Mouse (Mus musculus) mature B cell (primary cell): ENCODE data around the gene Zfp280b.
"Not testable (repeated sequence)": the region's sequence is repeated elsewhere in the genome, so short reads cannot be mapped to it uniquely, and the experiment has no call there.

ENCODE experiments used
- in situ Hi-C: fragments of 300-500 bp; cut with MboI; formaldehyde crosslinking; loops from 2 replicates; pipeline ENCODE4 v1.14.3; 2019

Gene Zfp280b

GRCm38 (mm10) chr10:76032402-76033118 is at the start of gene Zfp280b:
Gene Zfp280b (plus strand): TSS chr10:76032650.
- in situ Hi-C loops: no loop called here

GRCm38 (mm10) chr10:75990430-75991042 is 41.9 kb upstream of the Zfp280b start:
- in situ Hi-C loops: no loop called here

DNA sequence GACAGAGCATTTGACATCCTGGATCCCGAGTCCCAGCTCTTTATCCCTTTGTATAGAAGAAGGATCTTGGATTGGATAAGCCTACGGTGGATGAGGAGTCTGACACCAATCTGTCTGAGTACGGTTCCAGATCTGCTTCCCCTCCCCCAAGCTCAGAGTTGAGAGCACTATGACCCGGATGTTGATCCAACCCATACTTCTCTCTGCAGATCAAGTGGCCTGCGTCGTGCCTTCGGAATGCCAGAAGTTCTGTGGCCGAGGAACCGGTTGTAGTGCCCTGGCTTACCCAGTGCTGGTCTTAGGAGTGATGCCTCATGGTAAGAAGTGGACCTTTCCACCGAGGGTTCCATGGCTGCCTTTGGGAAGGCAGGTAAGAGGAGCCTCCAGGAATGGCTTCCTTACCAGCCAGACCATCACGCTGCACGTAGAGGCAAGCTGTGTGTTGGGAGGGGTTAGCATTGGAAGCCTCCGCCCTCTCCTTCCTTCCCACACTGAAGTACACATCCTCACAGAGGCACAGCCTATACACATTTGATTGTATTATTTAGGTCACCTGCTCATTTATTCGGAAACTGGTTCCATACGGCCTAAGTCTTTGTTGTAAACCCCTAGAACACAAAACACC is 38.7 kb upstream of the Zfp280b start:
- in situ Hi-C loops: no loop called here

GRCm38 (mm10) chr10:75994531-75995210 is 37.8 kb upstream of the Zfp280b start:
- in situ Hi-C loops: not testable (repeated sequence)

- in situ Hi-C loops: no loop called here
Measured at GRCm38 (mm10) chr10:75995463-75995862, 37.0 kb upstream of the Zfp280b start.

GRCm38 (mm10) chr10:75996315-75996714 is 36.1 kb upstream of the Zfp280b start:
- in situ Hi-C loops: no loop called here

- in situ Hi-C loops: no loop called here
Measured at GRCm38 (mm10) chr10:76001160-76001559, 31.3 kb upstream of the Zfp280b start.

DNA sequence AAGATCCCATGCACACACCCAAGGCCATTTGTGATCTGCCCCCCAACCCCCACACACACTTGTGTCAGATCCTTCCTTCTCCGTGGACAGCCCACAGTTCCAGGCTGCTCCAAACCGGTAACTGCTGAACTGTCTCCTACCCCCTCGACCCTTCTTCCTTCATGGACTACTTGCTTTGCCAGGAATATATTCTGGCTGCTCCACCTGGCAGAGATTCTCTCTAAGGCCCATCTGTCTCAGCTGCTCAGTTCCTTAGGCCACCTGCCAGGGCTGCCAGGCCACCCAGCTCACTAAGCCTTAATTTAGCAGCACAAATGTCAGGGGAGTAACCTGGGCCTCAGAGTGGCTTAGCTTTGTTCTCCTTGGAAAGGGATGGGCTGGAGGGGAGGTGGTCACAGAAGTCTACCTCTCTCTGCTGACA is 30.3 kb upstream of the Zfp280b start:
- in situ Hi-C loops: no loop called here

DNA sequence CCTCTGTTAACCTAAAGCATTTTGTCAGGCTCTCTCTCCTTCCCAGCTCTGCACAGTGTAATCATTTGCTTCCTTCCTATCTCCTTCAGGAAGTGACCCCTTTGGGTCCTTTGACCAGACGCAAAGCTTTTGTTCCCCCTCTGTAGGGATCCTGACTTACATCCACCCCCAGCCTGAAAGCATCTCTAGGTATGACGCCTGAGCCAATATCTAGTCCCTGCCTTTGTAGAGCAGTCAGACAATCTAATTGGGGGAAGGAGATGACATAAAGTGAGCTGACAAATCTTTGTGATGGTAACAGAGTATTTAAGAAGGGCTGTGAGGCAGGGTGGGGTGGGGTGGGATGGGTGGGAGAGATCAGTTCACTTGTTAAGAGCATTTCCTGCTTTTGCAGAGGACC is 29.8 kb upstream of the Zfp280b start:
- in situ Hi-C loops: no loop called here

- in situ Hi-C loops: no loop called here
Measured at GRCm38 (mm10) chr10:76003221-76003620, 29.2 kb upstream of the Zfp280b start.

DNA sequence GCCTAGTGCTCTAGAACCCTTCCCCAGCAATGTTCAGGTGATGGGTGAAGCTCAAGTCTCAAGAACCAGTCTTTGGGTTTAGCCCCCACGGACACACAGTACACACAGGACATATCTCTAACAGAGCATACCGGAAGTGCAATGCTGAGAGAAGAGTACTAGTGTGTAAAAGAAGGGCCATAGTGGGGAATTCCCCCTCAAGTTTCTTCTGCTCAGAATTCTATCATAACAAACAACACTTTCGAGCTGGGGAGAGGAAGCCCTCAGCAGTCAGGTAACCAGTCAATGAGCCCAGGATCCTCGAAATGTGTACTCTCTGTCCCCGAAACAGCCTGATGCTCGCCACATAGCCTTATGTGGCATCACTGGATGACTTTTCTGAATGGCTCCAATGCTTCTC is 26.1 kb upstream of the Zfp280b start:
- in situ Hi-C loops: no loop called here

GRCm38 (mm10) chr10:76009812-76010211 is 22.6 kb upstream of the Zfp280b start:
- in situ Hi-C loops: no loop called here

GRCm38 (mm10) chr10:76012922-76013321 is 19.5 kb upstream of the Zfp280b start:
- in situ Hi-C loops: no loop called here

GRCm38 (mm10) chr10:76016886-76017285 is 15.6 kb upstream of the Zfp280b start:
- in situ Hi-C loops: no loop called here

- in situ Hi-C loops: no loop called here
Measured at GRCm38 (mm10) chr10:76021728-76022127, 10.7 kb upstream of the Zfp280b start.

DNA sequence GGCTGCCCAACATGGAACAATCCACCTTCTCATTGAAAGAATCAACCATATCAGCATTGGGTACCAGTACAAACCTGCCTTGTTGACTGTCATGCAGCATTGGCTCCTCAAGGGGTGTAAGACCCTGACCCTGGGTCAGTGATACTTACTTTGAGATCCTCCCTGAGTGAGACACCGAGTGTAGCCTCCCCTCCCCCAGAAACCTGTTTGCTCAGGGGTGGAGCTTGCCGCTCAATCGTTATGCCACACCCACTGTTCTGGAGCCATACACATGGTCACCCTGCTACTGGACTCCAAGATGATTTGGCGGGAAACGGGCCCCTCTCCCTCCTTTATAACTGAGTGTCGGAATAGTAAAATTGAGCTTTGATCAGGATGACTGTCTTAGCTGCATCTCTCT is 8.5 kb upstream of the Zfp280b start:
- in situ Hi-C loops: no loop called here

- in situ Hi-C loops: no loop called here
Measured at GRCm38 (mm10) chr10:76025470-76026190, 6.8 kb upstream of the Zfp280b start.

GRCm38 (mm10) chr10:76027127-76028015 is 5.1 kb upstream of the Zfp280b start:
- in situ Hi-C loops: no loop called here

DNA sequence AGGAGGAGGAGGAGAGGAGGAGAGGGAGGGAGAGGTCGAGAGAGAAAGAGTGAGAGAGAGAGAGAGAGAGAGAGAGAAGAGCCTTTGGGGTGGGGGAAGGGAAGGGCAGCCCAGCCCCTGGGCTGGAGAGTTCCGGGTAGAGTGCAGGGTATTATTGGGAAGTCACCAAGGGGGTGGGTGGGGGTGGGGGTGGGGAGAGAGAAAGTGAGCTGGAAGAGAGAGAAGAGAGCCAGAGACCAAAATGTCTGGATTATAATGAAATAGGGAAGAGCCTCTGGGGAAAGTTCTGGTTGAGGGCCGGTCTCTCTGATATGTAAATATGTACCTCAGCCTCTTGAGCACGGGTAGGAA is 4.5 kb upstream of the Zfp280b start:
- in situ Hi-C loops: no loop called here

GRCm38 (mm10) chr10:76028396-76028795 is 4.1 kb upstream of the Zfp280b start:
- in situ Hi-C loops: no loop called here

GRCm38 (mm10) chr10:76029276-76029675 is 3.2 kb upstream of the Zfp280b start:
- in situ Hi-C loops: no loop called here
